Mouse (Mus musculus): ENCODE results near the gene Hepacam. TPM values are rescaled to one million over a fixed set of nuclear protein-coding genes. Genes with fewer than 3 reads are reported as not detected.

Gene Hepacam
- total and polyA plus RNA-seq, 3 experiments, result 0.13 TPM; not detected in 2

DNA sequence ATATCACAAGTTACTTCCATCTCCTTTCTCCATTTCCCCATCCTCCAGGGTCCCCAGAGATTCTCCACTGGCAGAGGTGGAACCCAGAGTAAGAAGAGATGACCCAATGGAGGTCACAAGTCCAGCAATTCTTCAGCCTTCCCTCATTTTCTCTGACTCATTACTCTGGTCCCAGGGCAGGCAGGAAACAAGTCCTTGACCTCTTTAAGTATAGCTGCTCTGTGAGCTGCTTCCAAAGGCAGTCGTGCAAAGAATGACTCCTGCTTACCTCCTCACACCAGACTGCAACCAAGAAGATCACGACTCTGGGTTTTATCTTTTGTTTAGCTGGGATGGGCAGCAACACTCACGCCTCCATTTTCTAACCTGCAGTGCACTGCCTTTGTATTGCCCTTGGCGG is 68.5 kb downstream of the Hepacam start:
- H3K4me2 ChIP-seq (ENCODE audit: insufficient read depth, low read depth, poor library complexity, severe bottlenecking), result no peak overlapping the region
- peaks cover 0 to 25% of the 10 kb centered on the region in 2 experiments; a peak in 2 of 4 replicates for H3K4me1 ChIP-seq (ENCODE audit: control insufficient read depth in 1 of 2, insufficient read depth in 2 of 2)
- TF ChIP-seq ZNF384 (IDR thresholded peaks at IDR 0.05; ENCODE audit: low read depth, low read length), result no peak
- no peak for TF ChIP-seq MEF2A (IDR thresholded peaks at IDR 0.05; ENCODE audit: borderline replicate concordance, low read depth, low read length)
- TF ChIP-seq ETS1 (conservative IDR thresholded peaks at IDR 0.05; ENCODE audit: low read depth, low read length), result no peak
- TF ChIP-seq TCF12 (IDR thresholded peaks at IDR 0.05; ENCODE audit: low read depth, low read length), result no peak
- TF ChIP-seq PAX5 (IDR thresholded peaks at IDR 0.05; ENCODE audit: low read length), result no peak
- H3K27me3 ChIP-seq (replicated peaks), result peaks cover 30% of the 10 kb centered on the region
- H3K79me2 ChIP-seq (replicated peaks; ENCODE audit: control insufficient read depth, extremely low read depth, insufficient read depth, poor library complexity, severe bottlenecking), result no peaks in the 10 kb centered on the region
- no peak overlapping the region for H3K4me3 ChIP-seq (replicated peaks in 1 of 3; ENCODE audit: low read depth in 2 of 3, low read length in 2 of 3, poor library complexity in 1 of 3)
- H3K9ac ChIP-seq (ENCODE audit: insufficient read depth, low read depth), result no peak overlapping the region
- DNase-seq (ENCODE audit: extremely low read depth), result no peak
- H3K36me3 ChIP-seq (replicated peaks in 1 of 2; ENCODE audit: control insufficient read depth in 1 of 2, insufficient read depth in 1 of 2, low read length in 1 of 2), result no peaks in the 10 kb centered on the region
- dilution Hi-C loops (cut with MboI; ENCODE audit: extremely low pct_ligation_motif_present, extremely low pct_unique_long_range_greater_than_20kb, low sequenced_read_pairs) (no loop called here), in situ Hi-C loops (cut with MboI; ENCODE audit: low pct_ligation_motif_present, low pct_unique_long_range_greater_than_20kb, low sequenced_read_pairs) (no loop called here)
- H3K9me3 ChIP-seq (replicated peaks; ENCODE audit: low read length), result no peaks in the 10 kb centered on the region
- H3K27ac ChIP-seq (ENCODE audit: insufficient read depth, low read depth), result no peak overlapping the region

Other genes starting within 250 kb of the Hepacam start
- not detected in 2 replicates for gene Pknox2, start 219.9 kb upstream of the Hepacam start, total RNA-seq (2012; rRNA removed)
- gene Pknox2, start 219.9 kb upstream of the Hepacam start, total RNA-seq (2014; rRNA removed), result 0.08 TPM in 1 of 2 replicates, not detected in the other
- gene Pknox2, start 219.9 kb upstream of the Hepacam start, polyA plus RNA-seq (2012; ENCODE audit: insufficient read length, low read depth), result 0.11 TPM in 1 of 2 replicates, not detected in the other
- gene Tmem218, start 159.1 kb upstream of the Hepacam start, total RNA-seq (2012; rRNA removed), result 3.1 and 3.2 TPM in 2 replicates
- 3.0 and 3.2 TPM in 2 replicates for gene Tmem218, start 159.1 kb upstream of the Hepacam start, total RNA-seq (2014; rRNA removed)
- gene Tmem218, start 159.1 kb upstream of the Hepacam start, polyA plus RNA-seq (2012; ENCODE audit: insufficient read length, low read depth), result 2.6 and 2.7 TPM in 2 replicates
- gene Slc37a2, start 111.6 kb upstream of the Hepacam start, total RNA-seq (2012; rRNA removed), result 8.9 and 10.4 TPM in 2 replicates
- 13.0 and 13.4 TPM in 2 replicates for gene Slc37a2, start 111.6 kb upstream of the Hepacam start, total RNA-seq (2014; rRNA removed)
- gene Slc37a2, start 111.6 kb upstream of the Hepacam start, polyA plus RNA-seq (2012; ENCODE audit: insufficient read length, low read depth), result 14.3 and 14.5 TPM in 2 replicates
- 5.3 and 6.8 TPM in 2 replicates for gene Ccdc15, start 18.9 kb upstream of the Hepacam start, total RNA-seq (2012; rRNA removed)
- 6.3 and 7.0 TPM in 2 replicates for gene Ccdc15, start 18.9 kb upstream of the Hepacam start, total RNA-seq (2014; rRNA removed)
- gene Ccdc15, start 18.9 kb upstream of the Hepacam start, polyA plus RNA-seq (2012; ENCODE audit: insufficient read length, low read depth), result 6.3 and 7.0 TPM in 2 replicates
- gene Robo4, start 34.5 kb downstream of the Hepacam start, total RNA-seq (2012; rRNA removed), result not detected in 2 replicates
- gene Robo4, start 34.5 kb downstream of the Hepacam start, total RNA-seq (2014; rRNA removed), result not detected in 2 replicates
- not detected in 2 replicates for gene Robo4, start 34.5 kb downstream of the Hepacam start, polyA plus RNA-seq (2012; ENCODE audit: insufficient read length, low read depth)
- gene Robo3, start 65.9 kb downstream of the Hepacam start, total RNA-seq (2012; rRNA removed), result 0.76 TPM in 2 replicates
- 0.42 and 0.59 TPM in 2 replicates for gene Robo3, start 65.9 kb downstream of the Hepacam start, total RNA-seq (2014; rRNA removed)
- gene Robo3, start 65.9 kb downstream of the Hepacam start, polyA plus RNA-seq (2012; ENCODE audit: insufficient read length, low read depth), result 0.41 and 1.1 TPM in 2 replicates
- gene Msantd2, start 122.0 kb downstream of the Hepacam start, total RNA-seq (2012; rRNA removed), result 14.2 and 16.8 TPM in 2 replicates
- 13.8 and 15.5 TPM in 2 replicates for gene Msantd2, start 122.0 kb downstream of the Hepacam start, total RNA-seq (2014; rRNA removed)
- 9.5 and 11.9 TPM in 2 replicates for gene Msantd2, start 122.0 kb downstream of the Hepacam start, polyA plus RNA-seq (2012; ENCODE audit: insufficient read length, low read depth)
- gene Esam, start 160.7 kb downstream of the Hepacam start, total RNA-seq (2012; rRNA removed), result 0.08 and 0.21 TPM in 2 replicates
- 0.24 and 0.42 TPM in 2 replicates for gene Esam, start 160.7 kb downstream of the Hepacam start, total RNA-seq (2014; rRNA removed)
- gene Esam, start 160.7 kb downstream of the Hepacam start, polyA plus RNA-seq (2012; ENCODE audit: insufficient read length, low read depth), result 0.18 and 0.37 TPM in 2 replicates
- not detected in 2 replicates for gene Vsig2, start 171.9 kb downstream of the Hepacam start, total RNA-seq (2012; rRNA removed)
- gene Vsig2, start 171.9 kb downstream of the Hepacam start, total RNA-seq (2014; rRNA removed), result not detected in 2 replicates
- not detected in 2 replicates for gene Vsig2, start 171.9 kb downstream of the Hepacam start, polyA plus RNA-seq (2012; ENCODE audit: insufficient read length, low read depth)
- 0.42 and 0.50 TPM in 2 replicates for gene Nrgn, start 185.6 kb downstream of the Hepacam start, total RNA-seq (2012; rRNA removed)
- not detected in 2 replicates for gene Nrgn, start 185.6 kb downstream of the Hepacam start, total RNA-seq (2014; rRNA removed)
- 3.6 and 4.1 TPM in 2 replicates for gene Nrgn, start 185.6 kb downstream of the Hepacam start, polyA plus RNA-seq (2012; ENCODE audit: insufficient read length, low read depth)
- gene Siae, start 188.3 kb downstream of the Hepacam start, total RNA-seq (2012; rRNA removed), result 5.7 and 8.6 TPM in 2 replicates
- gene Siae, start 188.3 kb downstream of the Hepacam start, total RNA-seq (2014; rRNA removed), result 5.9 and 6.2 TPM in 2 replicates
- 7.4 and 7.9 TPM in 2 replicates for gene Siae, start 188.3 kb downstream of the Hepacam start, polyA plus RNA-seq (2012; ENCODE audit: insufficient read length, low read depth)
- 0.47 and 1.3 TPM in 2 replicates for gene Spa17, start 246.4 kb downstream of the Hepacam start, total RNA-seq (2012; rRNA removed)
- 1.4 and 2.3 TPM in 2 replicates for gene Spa17, start 246.4 kb downstream of the Hepacam start, total RNA-seq (2014; rRNA removed)
- 3.2 and 4.1 TPM in 2 replicates for gene Spa17, start 246.4 kb downstream of the Hepacam start, polyA plus RNA-seq (2012; ENCODE audit: insufficient read length, low read depth)

Measured in CH12.LX (cell line).